Mouse (Mus musculus): ENCODE measurements around the gene Ears2. TPM values are rescaled to one million over a fixed set of nuclear protein-coding genes. Genes with fewer than 3 reads are reported as not detected.
A peak's percentile ranks its signal among the peaks of the same experiment; 100 is the strongest.

Gene Ears2
- polyA plus RNA-seq, 1 experiment from 2014 or later = 16.0 TPM

GRCm38 (mm10) chr7:122033371-122033770, 33.7 kb downstream of the Ears2 start:
- no peak for ATAC-seq (ENCODE audit: insufficient number of reproducible peaks, low FRiP score, low TSS enrichment, low read depth)
- no peak overlapping the region for H3K27ac ChIP-seq
- no peaks in the 10 kb centered on the region for H3K4me1 ChIP-seq
- H3K9me3 ChIP-seq = no peaks in the 10 kb centered on the region
- H3K27me3 ChIP-seq = no peaks in the 10 kb centered on the region
- no peak overlapping the region for H3K4me3 ChIP-seq
- peaks cover 10% of the 10 kb centered on the region for H3K36me3 ChIP-seq
- no peak overlapping the region for H3K9ac ChIP-seq
- WGBS = 57% methylated on average over 3 of the region's 3 CpGs
- no peak overlapping the region for H3K4me2 ChIP-seq

- H3K4me2 ChIP-seq = no peak overlapping the region
- no peaks in the 10 kb centered on the region for H3K9me3 ChIP-seq
- H3K36me3 ChIP-seq = no peaks in the 10 kb centered on the region
- no peak overlapping the region for H3K4me3 ChIP-seq
- no peaks in the 10 kb centered on the region for H3K27me3 ChIP-seq
- H3K9ac ChIP-seq = no peak overlapping the region
- WGBS = 98% methylated on average over 2 of the region's 2 CpGs
- H3K27ac ChIP-seq = no peak overlapping the region
- H3K4me1 ChIP-seq = peaks cover 22% of the 10 kb centered on the region; the same call in 1 of the 2 replicates
- ATAC-seq (ENCODE audit: insufficient number of reproducible peaks, low FRiP score, low TSS enrichment, low read depth) = no peak
Measured at GRCm38 (mm10) chr7:122022131-122022530, 44.9 kb downstream of the Ears2 start.

GRCm38 (mm10) chr7:122020667-122021354, 46.3 kb downstream of the Ears2 start, which contains the start of gene Gga2:
TSS of gene Gga2 (minus strand) at chr7:122021222.
- Histone ChIP-seq H3K27ac (peak within 1 kb of the TSS; percentile 89), H3K36me3 (no peaks in the 10 kb centered on the region), H3K27me3 (no peaks in the 10 kb centered on the region), H3K4me3 (peak within 1 kb of the TSS; percentile 88), H3K9ac (peak within 1 kb of the TSS; percentile 84), H3K4me1 (peaks cover 33% of the 10 kb centered on the region), H3K9me3 (no peaks in the 10 kb centered on the region), H3K4me2 (peak within 1 kb of the TSS; percentile 64)
- ATAC-seq (ENCODE audit: insufficient number of reproducible peaks, low FRiP score, low TSS enrichment, low read depth) = peak; percentile 83
- under 1% methylated on average over 50 of the region's 50 CpGs for WGBS

- peaks cover 38% of the 10 kb centered on the region for H3K4me1 ChIP-seq
- 2% methylated on average over 6 of the region's 6 CpGs for WGBS
- H3K36me3 ChIP-seq = no peaks in the 10 kb centered on the region
- no peaks in the 10 kb centered on the region for H3K9me3 ChIP-seq
- H3K27me3 ChIP-seq = no peaks in the 10 kb centered on the region
- peak overlapping the region; percentile 88 for H3K4me3 ChIP-seq
- H3K4me2 ChIP-seq = peak overlapping the region; percentile 64
- no peak for ATAC-seq (ENCODE audit: insufficient number of reproducible peaks, low FRiP score, low TSS enrichment, low read depth)
- peak overlapping the region; percentile 89 for H3K27ac ChIP-seq
- peak overlapping the region; percentile 84 for H3K9ac ChIP-seq
Measured at GRCm38 (mm10) chr7:122020273-122020666, 46.8 kb downstream of the Ears2 start.

- no peak for ATAC-seq (ENCODE audit: insufficient number of reproducible peaks, low FRiP score, low TSS enrichment, low read depth)
- H3K4me3 ChIP-seq = peak overlapping the region; percentile 88
- no peaks in the 10 kb centered on the region for H3K27me3 ChIP-seq
- no peak overlapping the region for H3K9ac ChIP-seq
- peak overlapping the region; percentile 64 for H3K4me2 ChIP-seq
- no peak overlapping the region; the same call in 1 of the 2 replicates for H3K27ac ChIP-seq
- H3K9me3 ChIP-seq = no peaks in the 10 kb centered on the region
- WGBS = 84% methylated on average over 7 of the region's 7 CpGs
- H3K36me3 ChIP-seq = no peaks in the 10 kb centered on the region
- peaks cover 48% of the 10 kb centered on the region for H3K4me1 ChIP-seq
Measured at GRCm38 (mm10) chr7:122018978-122019377, 48.1 kb downstream of the Ears2 start.

- H3K9ac ChIP-seq = no peak overlapping the region
- no peak overlapping the region for H3K27ac ChIP-seq
- no peak for ATAC-seq (ENCODE audit: insufficient number of reproducible peaks, low FRiP score, low TSS enrichment, low read depth)
- no peak overlapping the region for H3K4me2 ChIP-seq
- peaks cover 48% of the 10 kb centered on the region for H3K4me1 ChIP-seq
- whole genome bisulfite sequencing = 71% methylated on average over 3 of the region's 3 CpGs
- no peak overlapping the region for H3K4me3 ChIP-seq
- H3K36me3 ChIP-seq = no peaks in the 10 kb centered on the region
- no peaks in the 10 kb centered on the region for H3K27me3 ChIP-seq
- H3K9me3 ChIP-seq = no peaks in the 10 kb centered on the region
Measured at GRCm38 (mm10) chr7:122018247-122018646, 48.8 kb downstream of the Ears2 start.

GRCm38 (mm10) chr7:122015734-122016133, 51.3 kb downstream of the Ears2 start:
- H3K9me3 ChIP-seq = no peaks in the 10 kb centered on the region
- WGBS = 25% methylated on average over 10 of the region's 10 CpGs
- ATAC-seq (ENCODE audit: insufficient number of reproducible peaks, low FRiP score, low TSS enrichment, low read depth) = no peak
- H3K4me1 ChIP-seq = peaks cover 48% of the 10 kb centered on the region
- peak overlapping the region; percentile 28; the same call in 1 of the 2 replicates for H3K27ac ChIP-seq
- H3K4me3 ChIP-seq = no peak overlapping the region
- no peaks in the 10 kb centered on the region for H3K27me3 ChIP-seq
- no peak overlapping the region for H3K9ac ChIP-seq
- H3K4me2 ChIP-seq = peak overlapping the region; percentile 13; the same call in 1 of the 2 replicates
- H3K36me3 ChIP-seq = peaks cover 16% of the 10 kb centered on the region

GRCm38 (mm10) chr7:122015105-122015504, 52.0 kb downstream of the Ears2 start:
- 28% methylated on average over 8 of the region's 8 CpGs for WGBS
- peaks cover 22% of the 10 kb centered on the region for H3K36me3 ChIP-seq

GRCm38 (mm10) chr7:122012949-122013348, 54.1 kb downstream of the Ears2 start:
- WGBS = 92% methylated on average over 10 of the region's 10 CpGs
- H3K9ac ChIP-seq = no peak overlapping the region
- no peaks in the 10 kb centered on the region for H3K27me3 ChIP-seq
- peaks cover 40% of the 10 kb centered on the region for H3K36me3 ChIP-seq
- no peak overlapping the region for H3K4me2 ChIP-seq
- ATAC-seq (ENCODE audit: insufficient number of reproducible peaks, low FRiP score, low TSS enrichment, low read depth) = no peak
- H3K4me3 ChIP-seq = no peak overlapping the region
- peaks cover 25% of the 10 kb centered on the region for H3K4me1 ChIP-seq
- H3K27ac ChIP-seq = no peak overlapping the region
- no peaks in the 10 kb centered on the region for H3K9me3 ChIP-seq

More at GRCm38 (mm10) chr7:122015105-122015504, 52.0 kb downstream of the Ears2 start:
- Histone ChIP-seq H3K9me3 (no peaks in the 10 kb centered on the region), H3K27ac (0 out of 2 replicates have a peak overlapping the region, but pooled peaks have one; percentile 28), H3K4me3 (no peak overlapping the region), H3K9ac (no peak overlapping the region), H3K4me1 (peaks cover 44% of the 10 kb centered on the region), H3K4me2 (0 out of 2 replicates have a peak overlapping the region, but pooled peaks have one; percentile 13), H3K27me3 (no peaks in the 10 kb centered on the region)
- ATAC-seq (ENCODE audit: insufficient number of reproducible peaks, low FRiP score, low TSS enrichment, low read depth) = peak; percentile 45; the same call in 1 of the 2 replicates

- no peak for ATAC-seq (ENCODE audit: insufficient number of reproducible peaks, low FRiP score, low TSS enrichment, low read depth)
- Histone ChIP-seq H3K36me3 (peaks cover 46% of the 10 kb centered on the region), H3K9me3 (no peaks in the 10 kb centered on the region), H3K27me3 (no peaks in the 10 kb centered on the region), H3K27ac (no peak overlapping the region), H3K4me3 (no peak overlapping the region), H3K4me1 (peaks cover 25% of the 10 kb centered on the region), H3K4me2 (no peak overlapping the region), H3K9ac (no peak overlapping the region)
- WGBS = 93% methylated on average over 4 of the region's 4 CpGs
Measured at GRCm38 (mm10) chr7:122012370-122012769, 54.7 kb downstream of the Ears2 start.

- Histone ChIP-seq H3K27ac (no peak overlapping the region), H3K9me3 (no peaks in the 10 kb centered on the region), H3K27me3 (no peaks in the 10 kb centered on the region), H3K36me3 (peaks cover 90% of the 10 kb centered on the region), H3K4me2 (no peak overlapping the region), H3K4me1 (no peaks in the 10 kb centered on the region), H3K9ac (no peak overlapping the region), H3K4me3 (no peak overlapping the region)
- no peak for ATAC-seq (ENCODE audit: insufficient number of reproducible peaks, low FRiP score, low TSS enrichment, low read depth)
- WGBS = 75% methylated on average over 8 of the region's 8 CpGs
Measured at GRCm38 (mm10) chr7:122000396-122000795, 66.7 kb downstream of the Ears2 start.

- Histone ChIP-seq H3K9ac (no peak overlapping the region), H3K4me2 (no peak overlapping the region), H3K9me3 (no peaks in the 10 kb centered on the region), H3K4me1 (no peaks in the 10 kb centered on the region), H3K27me3 (no peaks in the 10 kb centered on the region), H3K27ac (no peak overlapping the region), H3K36me3 (peaks cover 90% of the 10 kb centered on the region), H3K4me3 (no peak overlapping the region)
- no peak for ATAC-seq (ENCODE audit: insufficient number of reproducible peaks, low FRiP score, low TSS enrichment, low read depth)
- 86% methylated on average over 5 of the region's 5 CpGs for WGBS
Measured at GRCm38 (mm10) chr7:121995961-121996360, 71.1 kb downstream of the Ears2 start.
